Mouse (Mus musculus): ENCODE measurements around the gene Hcn1. TPM values are rescaled to one million over a fixed set of nuclear protein-coding genes. Genes with fewer than 3 reads are reported as not detected.

Gene Hcn1
- total and polyA plus RNA-seq, 2 experiments from 2014 or later, result 1.7 to 6.9 TPM

- DNase-seq (no peak), ATAC-seq (peak; percentile 70; the same call in 1 of the 2 replicates)
- no peak overlapping the region for H3K27ac ChIP-seq (ENCODE audit: low read depth, low read length)
- H3K9ac ChIP-seq, result no peak overlapping the region
- H3K27me3 ChIP-seq (ENCODE audit: insufficient read depth, low read length), result no peaks in the 10 kb centered on the region
- no peaks in the 10 kb centered on the region for H3K36me3 ChIP-seq (ENCODE audit: insufficient read depth)
- peak overlapping the region; percentile 13; the same call in 1 of the 2 replicates for H3K4me2 ChIP-seq (ENCODE audit: low read depth)
- no peaks in the 10 kb centered on the region for H3K4me1 ChIP-seq (ENCODE audit: insufficient read depth)
- H3K9me3 ChIP-seq (ENCODE audit: low read length), result no peaks in the 10 kb centered on the region
- no peak overlapping the region for H3K4me3 ChIP-seq (ENCODE audit: low read depth, low read length)
- TF ChIP-seq CTCF (IDR thresholded peaks at IDR 0.05; ENCODE audit: low read depth), result no peak
- 14% methylated on average over 18 of the region's 18 CpGs for WGBS
Observed at GRCm38 (mm10) chr13:117958496-117959421, 356.6 kb downstream of the Hcn1 start.

DNA sequence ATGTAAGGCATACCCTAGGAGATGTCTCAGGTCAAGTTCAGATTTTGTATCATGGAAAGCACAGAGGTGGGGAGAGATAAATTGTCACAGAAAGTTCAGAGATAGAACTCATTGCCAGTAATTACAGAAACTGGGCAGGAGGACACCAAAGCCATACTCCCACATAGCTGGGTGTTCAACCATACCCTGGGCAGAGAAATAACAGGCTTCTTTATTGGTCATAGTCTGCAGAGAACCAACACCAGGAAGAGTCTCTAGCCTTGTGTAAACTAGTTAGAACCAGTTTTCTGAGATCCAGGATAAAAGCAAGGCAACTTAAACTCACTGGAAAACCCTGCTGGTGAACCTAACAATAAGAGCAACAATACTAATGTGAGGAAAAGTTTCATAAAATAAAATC is 362.5 kb downstream of the Hcn1 start:
- Histone ChIP-seq H3K4me1 (ENCODE audit: insufficient read depth) (no peaks in the 10 kb centered on the region), H3K9me3 (ENCODE audit: low read length) (no peaks in the 10 kb centered on the region), H3K36me3 (ENCODE audit: insufficient read depth) (no peaks in the 10 kb centered on the region), H3K27me3 (ENCODE audit: insufficient read depth, low read length) (no peaks in the 10 kb centered on the region), H3K4me2 (ENCODE audit: low read depth) (no peak overlapping the region), H3K4me3 (ENCODE audit: low read depth, low read length) (no peak overlapping the region), H3K27ac (ENCODE audit: low read depth, low read length) (no peak overlapping the region), H3K9ac (no peak overlapping the region)
- ATAC-seq (no peak), DNase-seq (no peak)
- no peak for TF ChIP-seq CTCF (IDR thresholded peaks at IDR 0.05; ENCODE audit: low read depth)

- H3K9me3 ChIP-seq (ENCODE audit: low read length), result no peaks in the 10 kb centered on the region
- H3K27me3 ChIP-seq (ENCODE audit: insufficient read depth, low read length), result no peaks in the 10 kb centered on the region
- DNase-seq, result no peak
- no peaks in the 10 kb centered on the region for H3K4me1 ChIP-seq (ENCODE audit: insufficient read depth)
- H3K4me3 ChIP-seq (ENCODE audit: low read depth, low read length), result no peak overlapping the region
- no peak for TF ChIP-seq CTCF (IDR thresholded peaks at IDR 0.05; ENCODE audit: low read depth)
- ATAC-seq, result no peak
- 69% methylated on average over 7 of the region's 7 CpGs for WGBS
- H3K4me2 ChIP-seq (ENCODE audit: low read depth), result no peak overlapping the region
- H3K36me3 ChIP-seq (ENCODE audit: insufficient read depth), result peaks cover 3% of the 10 kb centered on the region; the same call in 1 of the 2 replicates
- H3K9ac ChIP-seq, result no peak overlapping the region
- no peak overlapping the region for H3K27ac ChIP-seq (ENCODE audit: low read depth, low read length)
Observed at GRCm38 (mm10) chr13:117975382-117975781, 373.3 kb downstream of the Hcn1 start.

GRCm38 (mm10) chr13:117975823-117976222 is 373.7 kb downstream of the Hcn1 start:
- TF ChIP-seq CTCF (IDR thresholded peaks at IDR 0.05; ENCODE audit: low read depth), result no peak
- no peaks in the 10 kb centered on the region for H3K27me3 ChIP-seq (ENCODE audit: insufficient read depth, low read length)
- H3K27ac ChIP-seq (ENCODE audit: low read depth, low read length), result no peak overlapping the region
- H3K9me3 ChIP-seq (ENCODE audit: low read length), result no peaks in the 10 kb centered on the region
- no peak overlapping the region for H3K4me3 ChIP-seq (ENCODE audit: low read depth, low read length)
- no peaks in the 10 kb centered on the region for H3K4me1 ChIP-seq (ENCODE audit: insufficient read depth)
- ATAC-seq, result no peak
- H3K4me2 ChIP-seq (ENCODE audit: low read depth), result no peak overlapping the region
- H3K9ac ChIP-seq, result no peak overlapping the region
- no peak for DNase-seq
- peaks cover 3% of the 10 kb centered on the region; the same call in 1 of the 2 replicates for H3K36me3 ChIP-seq (ENCODE audit: insufficient read depth)
- 68% methylated on average over 10 of the region's 10 CpGs for WGBS

GRCm38 (mm10) chr13:117984339-117984738 is 382.2 kb downstream of the Hcn1 start:
- no peak overlapping the region for H3K4me3 ChIP-seq (ENCODE audit: low read depth, low read length)
- DNase-seq (no peak), ATAC-seq (no peak)
- no peaks in the 10 kb centered on the region for H3K9me3 ChIP-seq (ENCODE audit: low read length)
- no peak for TF ChIP-seq CTCF (IDR thresholded peaks at IDR 0.05; ENCODE audit: low read depth)
- no peak overlapping the region for H3K27ac ChIP-seq (ENCODE audit: low read depth, low read length)
- no peak overlapping the region for H3K9ac ChIP-seq
- WGBS, result 70% methylated on average over 2 of the region's 2 CpGs
- H3K4me1 ChIP-seq (ENCODE audit: insufficient read depth), result no peaks in the 10 kb centered on the region
- H3K27me3 ChIP-seq (ENCODE audit: insufficient read depth, low read length), result no peaks in the 10 kb centered on the region
- no peak overlapping the region for H3K4me2 ChIP-seq (ENCODE audit: low read depth)
- H3K36me3 ChIP-seq (ENCODE audit: insufficient read depth), result no peaks in the 10 kb centered on the region

DNA sequence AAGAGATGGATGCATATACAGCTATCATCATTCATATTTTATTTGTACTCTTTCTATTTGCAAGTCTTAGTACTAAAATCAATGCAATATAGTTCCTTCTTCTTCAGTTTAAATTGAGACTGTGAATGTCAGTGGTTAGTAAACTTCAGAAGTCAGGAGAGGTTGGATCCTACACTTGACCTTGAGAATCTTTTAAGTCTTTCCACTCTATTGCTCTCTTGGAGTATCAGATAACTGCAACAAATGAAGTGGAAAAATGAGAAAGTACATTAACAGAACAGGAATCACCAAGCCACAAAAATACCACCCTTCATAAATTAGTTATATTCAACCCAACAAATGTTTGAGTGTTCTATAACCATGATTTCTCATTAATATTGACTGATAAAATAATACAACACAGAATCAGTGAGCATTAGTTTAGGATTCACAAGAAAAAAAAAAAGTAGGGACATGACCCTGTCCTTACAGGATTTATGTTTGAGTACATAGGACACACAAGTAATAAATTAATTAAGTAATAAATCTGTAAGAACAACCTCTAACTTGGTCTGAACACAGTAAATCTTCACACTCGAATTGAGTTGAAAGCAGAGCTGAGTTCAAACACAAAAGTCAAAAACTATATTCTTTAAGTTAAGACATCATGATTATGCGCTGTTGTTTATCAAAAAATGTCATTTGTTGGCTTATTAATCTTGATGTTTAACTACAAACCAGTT is 397.8 kb downstream of the Hcn1 start:
- WGBS, result 92% methylated on average over 2 of the region's 2 CpGs
- no peak for DNase-seq
- H3K4me2 ChIP-seq (ENCODE audit: low read depth), result no peak overlapping the region
- no peaks in the 10 kb centered on the region for H3K27me3 ChIP-seq (ENCODE audit: insufficient read depth, low read length)
- no peaks in the 10 kb centered on the region for H3K9me3 ChIP-seq (ENCODE audit: low read length)
- ATAC-seq, result no peak
- no peaks in the 10 kb centered on the region for H3K4me1 ChIP-seq (ENCODE audit: insufficient read depth)
- H3K9ac ChIP-seq, result no peak overlapping the region
- no peak for TF ChIP-seq CTCF (IDR thresholded peaks at IDR 0.05; ENCODE audit: low read depth)
- H3K4me3 ChIP-seq (ENCODE audit: low read depth, low read length), result no peak overlapping the region
- H3K36me3 ChIP-seq (ENCODE audit: insufficient read depth), result no peaks in the 10 kb centered on the region
- H3K27ac ChIP-seq (ENCODE audit: low read depth, low read length), result no peak overlapping the region

GRCm38 (mm10) chr13:118000538-118000937 is 398.4 kb downstream of the Hcn1 start:
- no peaks in the 10 kb centered on the region for H3K27me3 ChIP-seq (ENCODE audit: insufficient read depth, low read length)
- DNase-seq (no peak), ATAC-seq (no peak)
- no peak overlapping the region for H3K9ac ChIP-seq
- no peak overlapping the region for H3K27ac ChIP-seq (ENCODE audit: low read depth, low read length)
- no peaks in the 10 kb centered on the region for H3K9me3 ChIP-seq (ENCODE audit: low read length)
- H3K4me3 ChIP-seq (ENCODE audit: low read depth, low read length), result no peak overlapping the region
- H3K4me1 ChIP-seq (ENCODE audit: insufficient read depth), result no peaks in the 10 kb centered on the region
- no peak overlapping the region for H3K4me2 ChIP-seq (ENCODE audit: low read depth)
- 85% methylated on average over 2 of the region's 2 CpGs for WGBS
- H3K36me3 ChIP-seq (ENCODE audit: insufficient read depth), result no peaks in the 10 kb centered on the region
- TF ChIP-seq CTCF (IDR thresholded peaks at IDR 0.05; ENCODE audit: low read depth), result no peak
